Mouse (Mus musculus) C2C12 (cell line): ENCODE results near the gene Zgpat.

ENCODE experiments used
- CEBPB ChIP-seq: IDR thresholded peaks from one replicate; pipeline ENCODE4 v1.6.1; 2011; ENCODE audit warnings: low read depth, mild to moderate bottlenecking, control low read depth, moderate library complexity
- CTCF ChIP-seq: IDR thresholded peaks from one replicate; pipeline ENCODE4 v1.5.1; 2011; ENCODE audit not compliant: control insufficient read depth, insufficient read depth, insufficient read length
- FOSL1 ChIP-seq: IDR thresholded peaks from one replicate; pipeline ENCODE4 v1.8.0; 2011; ENCODE audit warnings: mild to moderate bottlenecking, low read length; ENCODE audit not compliant: poor library complexity, insufficient read depth, severe bottlenecking
- MAX ChIP-seq: IDR thresholded peaks from one replicate; pipeline ENCODE4 v1.6.1; 2011; ENCODE audit warnings: mild to moderate bottlenecking, control low read depth
- MYOD1 ChIP-seq: IDR thresholded peaks from one replicate; pipeline ENCODE4 v1.6.1; 2011; ENCODE audit warnings: low read depth; ENCODE audit not compliant: control insufficient read depth, insufficient read length
- MYOG ChIP-seq: IDR thresholded peaks from one replicate; pipeline ENCODE4 v1.6.1; 2011; ENCODE audit not compliant: control insufficient read depth, insufficient read length; ENCODE audit errors: extremely low read depth
- USF1 ChIP-seq: IDR thresholded peaks from one replicate; pipeline ENCODE4 v1.6.1; 2011; ENCODE audit warnings: low read depth, mild to moderate bottlenecking, control low read depth, moderate library complexity

- no peak for TF ChIP-seq CTCF
- TF ChIP-seq MYOD1: no peak
- TF ChIP-seq MAX: no peak
- no peak for TF ChIP-seq USF1
- TF ChIP-seq MYOG: no peak
- no peak for TF ChIP-seq CEBPB
- TF ChIP-seq FOSL1: no peak
These were observed 30.7 kb upstream of the Zgpat start for GRCm38 (mm10) chr2:181334023-181334422.
